ENCODE assay signal across 1 mouse cellular context in genomic region chr3:65392421-65392817, GRCm38 (mm10).
TF ChIP-seq lines count a peak whose summit lies in the region.

Ssr3 (minus strand) TSS chr3:65392623.

TF ChIP-seq in CH12.LX, 34 proteins besides CTCF, POLR2A, EP300 and RAD21 (continued from another document):
- TF ChIP-seq E2F4 (IDR thresholded peaks at IDR 0.05; ENCODE audit: insufficient replicate concordance, low read depth, low read length) = peak; percentile 68; the same call in 1 of the 2 replicates
- no peak for TF ChIP-seq MEF2A (IDR thresholded peaks at IDR 0.05; ENCODE audit: borderline replicate concordance, low read depth, low read length)
- TF ChIP-seq MAFK (IDR thresholded peaks at IDR 0.05; ENCODE audit: insufficient replicate concordance, low read length) = no peak
- TF ChIP-seq KAT2A (IDR thresholded peaks at IDR 0.05; ENCODE audit: insufficient replicate concordance, low read length) = peak; percentile 94; the same call in 1 of the 2 replicates
- peak; percentile 71 for TF ChIP-seq TBP (conservative IDR thresholded peaks at IDR 0.05; ENCODE audit: low read depth, low read length)
- TF ChIP-seq USF2 (conservative IDR thresholded peaks at IDR 0.05; ENCODE audit: low read depth, low read length) = no peak
- no peak for TF ChIP-seq PAX5 (IDR thresholded peaks at IDR 0.05; ENCODE audit: low read length)
- no peak for TF ChIP-seq MAX (IDR thresholded peaks at IDR 0.05; ENCODE audit: low read length)
- no peak for TF ChIP-seq JUN (IDR thresholded peaks at IDR 0.05; ENCODE audit: insufficient read depth, low read depth, low read length)
- TF ChIP-seq NELFE (IDR thresholded peaks at IDR 0.05; ENCODE audit: low read depth, low read length) = peak; percentile 87
- TF ChIP-seq CHD2 (IDR thresholded peaks at IDR 0.05; ENCODE audit: low read length) = peak; percentile 87
- TF ChIP-seq BHLHE40 (IDR thresholded peaks at IDR 0.05; ENCODE audit: low read depth, low read length) = no peak
- TF ChIP-seq UBTF (IDR thresholded peaks at IDR 0.05; ENCODE audit: low read depth, low read length) = no peak
